Mouse (Mus musculus): ENCODE measurements around the gene Serinc3. TPM values are rescaled to one million over a fixed set of nuclear protein-coding genes. Genes with fewer than 3 reads are reported as not detected.

The Serinc3 gene
- polyA plus RNA-seq, 1 experiment: 88.9 TPM

DNA sequence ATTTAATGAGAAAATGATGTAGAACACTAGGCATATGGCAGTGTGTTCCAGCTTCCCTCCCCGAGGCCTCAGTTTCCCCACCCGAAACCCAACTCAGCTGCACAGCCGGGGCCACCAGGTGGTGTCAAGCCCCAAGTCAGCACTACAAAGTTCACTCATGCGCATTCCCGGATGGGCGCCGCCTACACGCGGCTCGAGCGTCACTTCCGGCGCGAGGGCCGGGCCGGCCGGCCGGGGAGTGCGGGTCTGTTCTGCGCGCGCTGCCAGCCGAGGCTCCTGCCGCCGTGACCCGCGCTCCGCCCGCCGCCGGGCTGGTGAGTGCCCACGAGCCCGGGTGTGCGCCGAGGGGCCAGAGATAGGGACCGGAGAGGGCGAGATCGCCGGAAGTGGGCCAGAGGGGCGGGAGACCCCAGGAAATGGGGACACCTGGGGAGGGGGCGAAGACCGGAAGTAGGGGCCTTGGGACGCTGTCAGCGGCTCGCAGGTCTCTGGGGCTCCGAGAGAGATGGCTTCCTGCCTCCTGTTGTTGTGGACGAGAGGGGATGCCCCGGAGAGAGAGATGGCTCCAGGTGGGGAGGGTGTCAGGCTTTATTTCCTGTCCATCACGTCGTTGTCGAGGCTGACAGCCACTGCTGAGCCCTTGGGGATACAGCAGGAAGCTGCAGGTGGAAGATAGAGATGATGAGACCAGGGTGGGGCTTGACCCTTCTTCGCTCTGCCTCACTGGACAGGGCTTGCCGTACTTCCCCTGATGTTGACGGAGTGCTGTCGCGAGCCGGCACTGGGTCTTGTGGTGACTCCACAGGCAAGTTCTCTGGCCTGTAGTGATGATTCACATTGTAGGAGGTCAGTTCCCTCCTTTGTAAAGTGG, 42.6 kb downstream of the Serinc3 start, which contains the start of gene Ttpal:
Gene Ttpal (plus strand): TSS at position 214 of the 871 bp plus-strand sequence.
- peak within 1 kb of the TSS; percentile 83 for H3K4me2 ChIP-seq (ENCODE audit: low read depth)
- H3ac ChIP-seq (ENCODE audit: control insufficient read depth, insufficient read length): peak within 1 kb of the TSS; percentile 55
- H3K79me2 ChIP-seq (ENCODE audit: control insufficient read depth, insufficient read depth): peaks cover 24% of the 10 kb centered on the region
- TF ChIP-seq MYOD1 (IDR thresholded peaks at IDR 0.05; ENCODE audit: control insufficient read depth in 1 of 3, insufficient read length in 2 of 3, low read depth in 2 of 3): peak in 1 of 3 experiments; percentile 69
- TF ChIP-seq MAX (IDR thresholded peaks at IDR 0.05; ENCODE audit: low read depth): no peak
- TF ChIP-seq POLR2A (IDR thresholded peaks at IDR 0.05; ENCODE audit: insufficient read length, low read depth): peak; percentile 98
- TF ChIP-seq TCF12 (IDR thresholded peaks at IDR 0.05; ENCODE audit: insufficient read depth, poor library complexity, severe bottlenecking): no peak
- peak in 1 of 3 experiments; percentile 38 for TF ChIP-seq MYOG (IDR thresholded peaks at IDR 0.05; ENCODE audit: control insufficient read depth in 1 of 3, insufficient read depth in 1 of 3, insufficient read length in 2 of 3, low read depth in 2 of 3)
- TF ChIP-seq POLR2AphosphoS2 (IDR thresholded peaks at IDR 0.05; ENCODE audit: insufficient read length, low read depth): peak; percentile 98
- no peak for TF ChIP-seq SRF (IDR thresholded peaks at IDR 0.05; ENCODE audit: control insufficient read depth, insufficient read length, low read depth)
- peak; percentile 4 for TF ChIP-seq TCF3 (IDR thresholded peaks at IDR 0.05; ENCODE audit: insufficient read length, low read depth)
- no peak for TF ChIP-seq CEBPB (IDR thresholded peaks at IDR 0.05; ENCODE audit: insufficient read depth, poor library complexity, severe bottlenecking)
- H3K4me3 ChIP-seq: peak within 1 kb of the TSS; percentile 91
- H3K36me3 ChIP-seq (ENCODE audit: control insufficient read depth, insufficient read depth): no peaks in the 10 kb centered on the region
- no peaks in the 10 kb centered on the region for H3K27me3 ChIP-seq (ENCODE audit: control insufficient read depth, insufficient read depth, insufficient read length)

DNA sequence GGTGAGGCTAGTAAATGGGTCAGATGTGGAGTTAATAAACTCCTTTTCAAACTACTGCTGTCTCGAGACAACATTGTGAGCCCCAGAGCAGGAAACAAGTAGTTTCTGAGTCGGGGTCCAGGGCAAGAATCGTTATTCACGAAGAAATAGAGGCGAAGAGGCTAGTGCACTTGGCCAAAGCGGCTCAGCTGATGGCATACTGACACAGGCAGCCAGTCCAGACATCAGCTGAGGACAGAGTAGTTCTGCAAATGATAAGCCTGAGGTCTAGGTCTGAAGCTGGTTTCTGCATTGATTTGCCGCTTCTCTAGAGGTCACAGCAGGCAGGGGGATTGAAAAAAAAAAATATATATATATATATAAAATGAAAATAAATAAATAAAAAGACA, 43.2 kb downstream of the Serinc3 start:
- no peaks in the 10 kb centered on the region for H3K27me3 ChIP-seq (ENCODE audit: control insufficient read depth, insufficient read depth, insufficient read length)
- H3K79me2 ChIP-seq (ENCODE audit: control insufficient read depth, insufficient read depth): peaks cover 24% of the 10 kb centered on the region
- TF ChIP-seq CEBPB (IDR thresholded peaks at IDR 0.05; ENCODE audit: insufficient read depth, poor library complexity, severe bottlenecking): no peak
- no peak for TF ChIP-seq MAX (IDR thresholded peaks at IDR 0.05; ENCODE audit: low read depth)
- no peak for TF ChIP-seq POLR2A (IDR thresholded peaks at IDR 0.05; ENCODE audit: insufficient read length, low read depth)
- TF ChIP-seq SRF (IDR thresholded peaks at IDR 0.05; ENCODE audit: control insufficient read depth, insufficient read length, low read depth): no peak
- TF ChIP-seq MYOG (IDR thresholded peaks at IDR 0.05; ENCODE audit: control insufficient read depth in 1 of 3, insufficient read depth in 1 of 3, insufficient read length in 2 of 3, low read depth in 2 of 3): no peak
- no peak for TF ChIP-seq TCF3 (IDR thresholded peaks at IDR 0.05; ENCODE audit: insufficient read length, low read depth)
- TF ChIP-seq POLR2AphosphoS2 (IDR thresholded peaks at IDR 0.05; ENCODE audit: insufficient read length, low read depth): no peak
- no peak for TF ChIP-seq REST (IDR thresholded peaks at IDR 0.05; ENCODE audit: insufficient read depth, insufficient read length)
- no peak for TF ChIP-seq USF1 (IDR thresholded peaks at IDR 0.05; ENCODE audit: low read depth)
- H3K4me2 ChIP-seq (ENCODE audit: low read depth): peak overlapping the region; percentile 70
- peak overlapping the region; percentile 55 for H3ac ChIP-seq (ENCODE audit: control insufficient read depth, insufficient read length)
- H3K4me3 ChIP-seq: peak overlapping the region; percentile 91
- no peaks in the 10 kb centered on the region for H3K36me3 ChIP-seq (ENCODE audit: control insufficient read depth, insufficient read depth)

GRCm38 (mm10) chr2:163601066-163601465, 43.9 kb downstream of the Serinc3 start:
- Histone ChIP-seq H3K27me3 (ENCODE audit: control insufficient read depth, insufficient read depth, insufficient read length) (no peaks in the 10 kb centered on the region), H3K4me2 (ENCODE audit: low read depth) (no peak overlapping the region), H3ac (ENCODE audit: control insufficient read depth, insufficient read length) (no peak overlapping the region), H3K79me2 (ENCODE audit: control insufficient read depth, insufficient read depth) (peaks cover 24% of the 10 kb centered on the region), H3K4me3 (no peak overlapping the region), H3K36me3 (ENCODE audit: control insufficient read depth, insufficient read depth) (no peaks in the 10 kb centered on the region)
- no peak for TF ChIP-seq E2F4 (IDR thresholded peaks at IDR 0.05; ENCODE audit: insufficient read depth)

DNA sequence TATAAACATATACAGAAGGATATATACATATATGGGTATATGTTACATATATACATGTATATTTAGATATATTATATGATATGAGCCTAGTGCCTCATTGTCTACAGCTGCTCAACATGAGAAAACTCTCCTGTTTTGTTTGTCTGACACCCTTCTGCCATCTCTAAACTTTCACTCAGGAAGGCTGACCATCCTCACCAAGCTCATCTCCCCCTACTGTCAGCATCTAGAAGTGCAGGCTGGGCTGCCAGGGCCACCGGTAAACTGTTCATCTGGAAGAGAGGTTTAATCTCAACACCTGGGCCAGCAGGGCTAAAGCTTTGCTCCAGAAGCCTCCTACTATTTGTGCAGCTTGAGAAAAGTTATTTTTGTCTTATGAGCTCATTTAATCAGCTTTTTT, 45.7 kb downstream of the Serinc3 start:
- no peaks in the 10 kb centered on the region for H3K36me3 ChIP-seq (ENCODE audit: control insufficient read depth, insufficient read depth)
- H3K79me2 ChIP-seq (ENCODE audit: control insufficient read depth, insufficient read depth): peaks cover 16% of the 10 kb centered on the region
- H3ac ChIP-seq (ENCODE audit: control insufficient read depth, insufficient read length): no peak overlapping the region
- H3K4me3 ChIP-seq: no peak overlapping the region
- no peak overlapping the region for H3K4me2 ChIP-seq (ENCODE audit: low read depth)
- no peak for TF ChIP-seq MYOD1 (IDR thresholded peaks at IDR 0.05; ENCODE audit: control insufficient read depth in 1 of 3, insufficient read length in 2 of 3, low read depth in 2 of 3)
- no peak for TF ChIP-seq POLR2AphosphoS2 (IDR thresholded peaks at IDR 0.05; ENCODE audit: insufficient read length, low read depth)
- H3K27me3 ChIP-seq (ENCODE audit: control insufficient read depth, insufficient read depth, insufficient read length): no peaks in the 10 kb centered on the region

DNA sequence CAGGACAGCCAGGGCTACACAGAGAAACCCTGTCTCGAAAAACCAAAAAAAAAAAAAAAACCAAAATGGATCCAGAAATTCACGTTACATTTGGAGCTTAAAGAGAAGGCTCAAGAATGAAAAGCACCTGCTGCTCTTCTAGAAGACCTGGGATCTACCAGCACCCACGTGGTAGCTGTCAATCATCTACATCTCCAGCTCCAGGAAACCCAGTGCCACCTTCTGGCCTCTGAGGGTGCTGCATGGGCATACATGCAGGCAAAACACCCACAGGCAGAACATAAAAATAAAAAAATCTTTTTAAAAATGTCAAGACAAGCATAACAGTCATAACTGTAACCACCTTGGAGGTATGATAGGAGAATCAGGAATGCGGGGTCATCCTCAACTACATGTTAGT, 47.3 kb downstream of the Serinc3 start:
- H3ac ChIP-seq (ENCODE audit: control insufficient read depth, insufficient read length): no peak overlapping the region
- H3K27me3 ChIP-seq (ENCODE audit: control insufficient read depth, insufficient read depth, insufficient read length): no peaks in the 10 kb centered on the region
- no peak overlapping the region for H3K4me2 ChIP-seq (ENCODE audit: low read depth)
- H3K79me2 ChIP-seq (ENCODE audit: control insufficient read depth, insufficient read depth): peaks cover 3% of the 10 kb centered on the region
- no peaks in the 10 kb centered on the region for H3K36me3 ChIP-seq (ENCODE audit: control insufficient read depth, insufficient read depth)
- TF ChIP-seq POLR2AphosphoS2 (IDR thresholded peaks at IDR 0.05; ENCODE audit: insufficient read length, low read depth) (no peak), USF1 (IDR thresholded peaks at IDR 0.05; ENCODE audit: low read depth) (peak; percentile 66), E2F4 (IDR thresholded peaks at IDR 0.05; ENCODE audit: insufficient read depth) (no peak), MYOD1 (IDR thresholded peaks at IDR 0.05; ENCODE audit: control insufficient read depth in 1 of 3, insufficient read length in 2 of 3, low read depth in 2 of 3) (no peak)
- H3K4me3 ChIP-seq: no peak overlapping the region

All from myocyte (in vitro differentiated cells).